Mouse (Mus musculus) intestine, postnatal 0 days (tissue): ENCODE measurements at regions not wholly inside any gene's neighbourhood (a gene's known extent, or its start where the extent isn't known, plus 50 kb on each side); places are given as distances from the start of the nearest gene placed in this dataset.

ENCODE experiments used
- ATAC-seq: fragments of 200-750 bp; cut with Nextera tagmentation; 2 replicates; pipeline ENCODE4 v1.8.0; 2017; ENCODE audit warnings: mild to moderate bottlenecking, moderate TSS enrichment, moderate library complexity
- H3K27ac ChIP-seq: fragments of 300-500 bp; sonication (generic); 2 replicates; pipeline ENCODE4 v1.5.1; 2014; ENCODE audit warnings: mild to moderate bottlenecking, low read depth, low read length, moderate library complexity
- H3K27me3 ChIP-seq: fragments of 300-500 bp; sonication (generic); replicated peaks from 2 replicates; pipeline ENCODE4 v1.6.1; 2014; ENCODE audit warnings: low read length, mixed read lengths; ENCODE audit not compliant: control insufficient read depth, insufficient read depth
- H3K36me3 ChIP-seq: fragments of 300-500 bp; sonication (generic); 2 replicates; pipeline ENCODE4 v1.6.1; 2014; ENCODE audit warnings: mild to moderate bottlenecking, moderate library complexity; ENCODE audit not compliant: control insufficient read depth, insufficient read depth
- H3K4me1 ChIP-seq: fragments of 300-500 bp; sonication (generic); replicated peaks from 2 replicates; pipeline ENCODE4 v1.6.1; 2014; ENCODE audit warnings: antibody characterized with exemption, low read length, mixed read lengths; ENCODE audit not compliant: control insufficient read depth, insufficient read depth
- H3K4me2 ChIP-seq: fragments of 300-500 bp; sonication (generic); replicated peaks from 2 replicates; pipeline ENCODE4 v1.6.1; 2014; ENCODE audit warnings: low read depth, mild to moderate bottlenecking, moderate library complexity
- H3K4me3 ChIP-seq: fragments of 300-500 bp; sonication (generic); 2 replicates; pipeline ENCODE4 v1.5.1; 2014; ENCODE audit warnings: low read depth, low read length
- H3K9ac ChIP-seq: fragments of 300-500 bp; sonication (generic); 2 replicates; pipeline ENCODE4 v1.6.1; 2014; ENCODE audit warnings: mild to moderate bottlenecking, low read depth, low read length
- H3K9me3 ChIP-seq: fragments of 300-500 bp; sonication (generic); 2 replicates; pipeline ENCODE4 v1.6.1; 2016; ENCODE audit warnings: mixed run types; ENCODE audit not compliant: control insufficient read depth
- CTCF ChIP-seq: sonication (generic); IDR thresholded peaks from 2 replicates; pipeline ENCODE4 v1.5.1; 2016; ENCODE audit warnings: low read depth, mild to moderate bottlenecking, control low read depth, antibody characterized with exemption, moderate library complexity
- WGBS: fragments of 180-500 bp; shearing (Covaris S2); extraction: QIAGEN DNeasy Blood & Tissue Kit; methylation state at CpG from one replicate; pipeline ENCODE4 v1.1.7; 2014; 5-methylcytosine and 5-hydroxymethylcytosine counted together

- H3K9me3 ChIP-seq, result no peaks in the 10 kb centered on the region
- no peak overlapping the region for H3K9ac ChIP-seq
- H3K4me1 ChIP-seq, result no peaks in the 10 kb centered on the region
- H3K27me3 ChIP-seq, result no peaks in the 10 kb centered on the region
- no peak overlapping the region for H3K27ac ChIP-seq
- H3K36me3 ChIP-seq, result no peaks in the 10 kb centered on the region
- no peak overlapping the region for H3K4me2 ChIP-seq
- H3K4me3 ChIP-seq, result no peak overlapping the region
- no peak for ATAC-seq
- TF ChIP-seq CTCF, result no peak
- 73% methylated on average over 17 of the region's 17 CpGs for WGBS
Observed at GRCm38 (mm10) chrX:11763351-11764082, 396.6 kb downstream of the Bcor start.

- no peaks in the 10 kb centered on the region for H3K27me3 ChIP-seq
- H3K36me3 ChIP-seq, result no peaks in the 10 kb centered on the region
- no peak overlapping the region for H3K9ac ChIP-seq
- H3K4me1 ChIP-seq, result no peaks in the 10 kb centered on the region
- WGBS, result 72% methylated on average over 6 of the region's 6 CpGs
- ATAC-seq, result no peak
- no peaks in the 10 kb centered on the region for H3K9me3 ChIP-seq
- H3K27ac ChIP-seq, result no peak overlapping the region
- no peak overlapping the region for H3K4me2 ChIP-seq
- TF ChIP-seq CTCF, result no peak
- H3K4me3 ChIP-seq, result no peak overlapping the region
Observed at GRCm38 (mm10) chrX:11776236-11776899, 383.8 kb downstream of the Bcor start.

- no peak overlapping the region for H3K9ac ChIP-seq
- WGBS, result 71% methylated on average over 6 of the region's 6 CpGs
- ATAC-seq, result no peak
Observed at GRCm38 (mm10) chrX:11795010-11795409, 365.1 kb downstream of the Bcor start.

GRCm38 (mm10) chrX:11797870-11798269, 362.3 kb downstream of the Bcor start:
- Histone ChIP-seq H3K4me3 (no peak overlapping the region), H3K36me3 (no peaks in the 10 kb centered on the region), H3K9me3 (no peaks in the 10 kb centered on the region), H3K4me2 (no peak overlapping the region), H3K9ac (no peak overlapping the region), H3K27me3 (no peaks in the 10 kb centered on the region), H3K4me1 (no peaks in the 10 kb centered on the region), H3K27ac (no peak overlapping the region)
- no peak for TF ChIP-seq CTCF
- WGBS, result 44% methylated on average over 11 of the region's 11 CpGs
- ATAC-seq, result no peak

More at GRCm38 (mm10) chrX:11795010-11795409, 365.1 kb downstream of the Bcor start:
- no peak overlapping the region for H3K4me3 ChIP-seq
- no peaks in the 10 kb centered on the region for H3K9me3 ChIP-seq
- TF ChIP-seq CTCF, result no peak
- no peak overlapping the region for H3K27ac ChIP-seq
- H3K36me3 ChIP-seq, result no peaks in the 10 kb centered on the region
- H3K4me1 ChIP-seq, result no peaks in the 10 kb centered on the region
- H3K27me3 ChIP-seq, result no peaks in the 10 kb centered on the region
- H3K4me2 ChIP-seq, result no peak overlapping the region

GRCm38 (mm10) chrX:11798326-11798725, 361.8 kb downstream of the Bcor start:
- H3K9ac ChIP-seq, result no peak overlapping the region
- no peak overlapping the region for H3K4me3 ChIP-seq
- WGBS, result 21% methylated on average over 3 of the region's 3 CpGs
- H3K4me2 ChIP-seq, result no peak overlapping the region
- no peaks in the 10 kb centered on the region for H3K36me3 ChIP-seq
- H3K27me3 ChIP-seq, result no peaks in the 10 kb centered on the region
- no peaks in the 10 kb centered on the region for H3K9me3 ChIP-seq
- no peak for TF ChIP-seq CTCF
- H3K4me1 ChIP-seq, result no peaks in the 10 kb centered on the region
- ATAC-seq, result no peak
- H3K27ac ChIP-seq, result no peak overlapping the region

GRCm38 (mm10) chrX:11800400-11800941, 359.7 kb downstream of the Bcor start:
- no peak overlapping the region for H3K4me2 ChIP-seq
- H3K4me1 ChIP-seq, result no peaks in the 10 kb centered on the region
- H3K9ac ChIP-seq, result no peak overlapping the region
- ATAC-seq, result no peak
- no peaks in the 10 kb centered on the region for H3K36me3 ChIP-seq
- no peaks in the 10 kb centered on the region for H3K9me3 ChIP-seq
- TF ChIP-seq CTCF, result no peak
- H3K4me3 ChIP-seq, result no peak overlapping the region
- no peak overlapping the region for H3K27ac ChIP-seq
- WGBS, result 75% methylated on average over 16 of the region's 16 CpGs
- H3K27me3 ChIP-seq, result no peaks in the 10 kb centered on the region
